Mouse (Mus musculus) C2C12 (cell line): ENCODE data around the gene Antxr1. TPM values are rescaled to one million over a fixed set of nuclear protein-coding genes. Genes with fewer than 3 reads are reported as not detected.

Source experiments
- H3K27me3 ChIP-seq: one replicate; pipeline ENCODE4 v1.6.1; 2011; ENCODE audit not compliant: control insufficient read depth, insufficient read depth, insufficient read length
- H3K36me3 ChIP-seq: one replicate; pipeline ENCODE4 v1.6.1; 2011; ENCODE audit not compliant: control insufficient read depth, insufficient read depth
- H3K4me3 ChIP-seq: one replicate; pipeline ENCODE4 v1.5.1; 2011; ENCODE audit warnings: mild to moderate bottlenecking, control low read depth; ENCODE audit not compliant: poor library complexity, insufficient read depth, severe bottlenecking
- H3K79me2 ChIP-seq: one replicate; pipeline ENCODE4 v1.6.1; 2011; ENCODE audit not compliant: control insufficient read depth, insufficient read depth
- H3K79me3 ChIP-seq: one replicate; pipeline ENCODE4 v1.6.1; 2011; ENCODE audit warnings: low read depth, control low read depth
- H3ac ChIP-seq: one replicate; pipeline ENCODE3; 2011; ENCODE audit warnings: low read depth; ENCODE audit not compliant: control insufficient read depth, insufficient read length
- CEBPB ChIP-seq: IDR thresholded peaks from one replicate; pipeline ENCODE4 v1.6.1; 2011; ENCODE audit warnings: low read depth, mild to moderate bottlenecking, control low read depth, moderate library complexity
- CTCF ChIP-seq: IDR thresholded peaks from one replicate; pipeline ENCODE4 v1.5.1; 2011; ENCODE audit not compliant: control insufficient read depth, insufficient read depth, insufficient read length
- FOSL1 ChIP-seq: IDR thresholded peaks from one replicate; pipeline ENCODE4 v1.8.0; 2011; ENCODE audit warnings: mild to moderate bottlenecking, low read length; ENCODE audit not compliant: poor library complexity, insufficient read depth, severe bottlenecking
- MAX ChIP-seq: IDR thresholded peaks from one replicate; pipeline ENCODE4 v1.6.1; 2011; ENCODE audit warnings: mild to moderate bottlenecking, control low read depth
- MYOD1 ChIP-seq: IDR thresholded peaks from one replicate; pipeline ENCODE4 v1.6.1; 2011; ENCODE audit warnings: low read depth; ENCODE audit not compliant: control insufficient read depth, insufficient read length
- MYOG ChIP-seq: IDR thresholded peaks from one replicate; pipeline ENCODE4 v1.6.1; 2011; ENCODE audit not compliant: control insufficient read depth, insufficient read length; ENCODE audit errors: extremely low read depth
- USF1 ChIP-seq: IDR thresholded peaks from one replicate; pipeline ENCODE4 v1.6.1; 2011; ENCODE audit warnings: low read depth, mild to moderate bottlenecking, control low read depth, moderate library complexity
- polyA plus RNA-seq: library from polyadenylated mRNA; unstranded; fragments of >200 nt; fragmentation: generic; extraction: Trizol; gene quantifications from one replicate; pipeline ENCODE4 v1.2.1, GENCODE M21; 2012; ENCODE audit warnings: missing spikeins

The Antxr1 gene
- polyA plus RNA-seq, 1 experiment: 12.5 TPM

GRCm38 (mm10) chr6:87251716-87252115, 83.9 kb downstream of the Antxr1 start:
- Histone ChIP-seq H3K79me3 (no peaks in the 10 kb centered on the region), H3K4me3 (no peak overlapping the region), H3K79me2 (no peaks in the 10 kb centered on the region), H3ac (no peak overlapping the region), H3K27me3 (no peaks in the 10 kb centered on the region), H3K36me3 (no peaks in the 10 kb centered on the region)
- TF ChIP-seq CTCF: no peak
- TF ChIP-seq USF1: no peak
- TF ChIP-seq FOSL1: no peak
- no peak for TF ChIP-seq MYOG
- no peak for TF ChIP-seq MAX
- no peak for TF ChIP-seq MYOD1
- TF ChIP-seq CEBPB: no peak

- H3ac ChIP-seq: no peak overlapping the region
- H3K79me3 ChIP-seq: no peaks in the 10 kb centered on the region
- H3K27me3 ChIP-seq: no peaks in the 10 kb centered on the region
- no peak for TF ChIP-seq CTCF
- TF ChIP-seq MYOG: no peak
- no peak for TF ChIP-seq USF1
- TF ChIP-seq CEBPB: no peak
- no peak for TF ChIP-seq FOSL1
- TF ChIP-seq MAX: no peak
- no peak for TF ChIP-seq MYOD1
- no peaks in the 10 kb centered on the region for H3K36me3 ChIP-seq
- no peak overlapping the region for H3K4me3 ChIP-seq
- no peaks in the 10 kb centered on the region for H3K79me2 ChIP-seq
Measured at GRCm38 (mm10) chr6:87250701-87251100, 84.9 kb downstream of the Antxr1 start.

- no peaks in the 10 kb centered on the region for H3K79me2 ChIP-seq
- no peaks in the 10 kb centered on the region for H3K36me3 ChIP-seq
- H3K4me3 ChIP-seq: no peak overlapping the region
- no peaks in the 10 kb centered on the region for H3K27me3 ChIP-seq
- TF ChIP-seq MYOD1 (no peak), MYOG (no peak), MAX (no peak), FOSL1 (no peak), USF1 (no peak)
- H3ac ChIP-seq: no peak overlapping the region
- H3K79me3 ChIP-seq: no peaks in the 10 kb centered on the region
Measured at GRCm38 (mm10) chr6:87248226-87248834, 87.3 kb downstream of the Antxr1 start.

GRCm38 (mm10) chr6:87244117-87245100, 91.2 kb downstream of the Antxr1 start:
- TF ChIP-seq MYOD1 (no peak), USF1 (no peak), CTCF (no peak), MAX (no peak), FOSL1 (no peak), MYOG (no peak)
- Histone ChIP-seq H3ac (no peak overlapping the region), H3K79me3 (no peaks in the 10 kb centered on the region), H3K27me3 (no peaks in the 10 kb centered on the region), H3K79me2 (no peaks in the 10 kb centered on the region), H3K36me3 (no peaks in the 10 kb centered on the region), H3K4me3 (no peak overlapping the region)

- TF ChIP-seq MYOD1 (no peak), CEBPB (no peak), USF1 (no peak), MYOG (no peak), MAX (no peak), FOSL1 (no peak)
- Histone ChIP-seq H3ac (no peak overlapping the region), H3K4me3 (no peak overlapping the region), H3K79me2 (no peaks in the 10 kb centered on the region), H3K27me3 (no peaks in the 10 kb centered on the region), H3K79me3 (no peaks in the 10 kb centered on the region), H3K36me3 (no peaks in the 10 kb centered on the region)
Measured at GRCm38 (mm10) chr6:87237260-87237659, 98.4 kb downstream of the Antxr1 start.
